Mouse (Mus musculus): ENCODE results near the gene Clcnka. TPM values are rescaled to one million over a fixed set of nuclear protein-coding genes. Genes with fewer than 3 reads are reported as not detected.

The Clcnka gene
- polyA plus RNA-seq, 1 experiment = not detected

- DNase-seq (ENCODE audit: low spot score) = no peak
Measured at GRCm38 (mm10) chr4:141379674-141380073, 18.9 kb downstream of the Clcnka start.

- no peak for DNase-seq (ENCODE audit: low spot score)
Measured at GRCm38 (mm10) chr4:141372426-141372825, 26.1 kb downstream of the Clcnka start.

- DNase-seq (ENCODE audit: low spot score) = no peak
Measured at GRCm38 (mm10) chr4:141367997-141368791, 30.3 kb downstream of the Clcnka start, which contains the start of gene Fam131c. Gene Fam131c (plus strand): TSS chr4:141368220.

GRCm38 (mm10) chr4:141365876-141366275, 32.6 kb downstream of the Clcnka start:
- DNase-seq (ENCODE audit: low spot score) = no peak

- no peak for DNase-seq (ENCODE audit: low spot score)
Measured at GRCm38 (mm10) chr4:141365126-141365525, 33.4 kb downstream of the Clcnka start.

GRCm38 (mm10) chr4:141362937-141363548, 35.5 kb downstream of the Clcnka start:
- DNase-seq (ENCODE audit: low spot score) = peak; percentile 67

GRCm38 (mm10) chr4:141360846-141361245, 37.7 kb downstream of the Clcnka start:
- no peak for DNase-seq (ENCODE audit: low spot score)

GRCm38 (mm10) chr4:141359222-141359621, 39.3 kb downstream of the Clcnka start:
- DNase-seq (ENCODE audit: low spot score) = no peak

- DNase-seq (ENCODE audit: low spot score) = no peak
Measured at GRCm38 (mm10) chr4:141357811-141358210, 40.7 kb downstream of the Clcnka start.

GRCm38 (mm10) chr4:141353868-141354267, 44.7 kb downstream of the Clcnka start:
- no peak for DNase-seq (ENCODE audit: low spot score)

GRCm38 (mm10) chr4:141352986-141353385, 45.5 kb downstream of the Clcnka start:
- no peak for DNase-seq (ENCODE audit: low spot score)

- no peak for DNase-seq (ENCODE audit: low spot score)
Measured at GRCm38 (mm10) chr4:141351972-141352371, 46.6 kb downstream of the Clcnka start.

GRCm38 (mm10) chr4:141350015-141350414, 48.5 kb downstream of the Clcnka start:
- no peak for DNase-seq (ENCODE audit: low spot score)

- DNase-seq (ENCODE audit: low spot score) = no peak
Measured at GRCm38 (mm10) chr4:141348616-141349015, 49.9 kb downstream of the Clcnka start.

GRCm38 (mm10) chr4:141347365-141347797, 51.1 kb downstream of the Clcnka start:
- no peak for DNase-seq (ENCODE audit: low spot score)

GRCm38 (mm10) chr4:141345219-141345618, 53.3 kb downstream of the Clcnka start:
- DNase-seq (ENCODE audit: low spot score) = no peak

GRCm38 (mm10) chr4:141343515-141343914, 55.0 kb downstream of the Clcnka start:
- no peak for DNase-seq (ENCODE audit: low spot score)

GRCm38 (mm10) chr4:141341477-141341876, 57.0 kb downstream of the Clcnka start:
- no peak for DNase-seq (ENCODE audit: low spot score)

- DNase-seq (ENCODE audit: low spot score) = no peak
Measured at GRCm38 (mm10) chr4:141338853-141339252, 59.7 kb downstream of the Clcnka start.

- no peak for DNase-seq (ENCODE audit: low spot score)
Measured at GRCm38 (mm10) chr4:141337986-141338385, 60.5 kb downstream of the Clcnka start.

- DNase-seq (ENCODE audit: low spot score) = no peak
Measured at GRCm38 (mm10) chr4:141336196-141336595, 62.3 kb downstream of the Clcnka start.

- no peak for DNase-seq (ENCODE audit: low spot score)
Measured at GRCm38 (mm10) chr4:141335263-141335796, 63.2 kb downstream of the Clcnka start.

- DNase-seq (ENCODE audit: low spot score) = no peak
Measured at GRCm38 (mm10) chr4:141334695-141335094, 63.8 kb downstream of the Clcnka start.

All from urinary bladder, adult 2 months (tissue).